Mouse (Mus musculus): ENCODE measurements around the gene Kri1.

DNA sequence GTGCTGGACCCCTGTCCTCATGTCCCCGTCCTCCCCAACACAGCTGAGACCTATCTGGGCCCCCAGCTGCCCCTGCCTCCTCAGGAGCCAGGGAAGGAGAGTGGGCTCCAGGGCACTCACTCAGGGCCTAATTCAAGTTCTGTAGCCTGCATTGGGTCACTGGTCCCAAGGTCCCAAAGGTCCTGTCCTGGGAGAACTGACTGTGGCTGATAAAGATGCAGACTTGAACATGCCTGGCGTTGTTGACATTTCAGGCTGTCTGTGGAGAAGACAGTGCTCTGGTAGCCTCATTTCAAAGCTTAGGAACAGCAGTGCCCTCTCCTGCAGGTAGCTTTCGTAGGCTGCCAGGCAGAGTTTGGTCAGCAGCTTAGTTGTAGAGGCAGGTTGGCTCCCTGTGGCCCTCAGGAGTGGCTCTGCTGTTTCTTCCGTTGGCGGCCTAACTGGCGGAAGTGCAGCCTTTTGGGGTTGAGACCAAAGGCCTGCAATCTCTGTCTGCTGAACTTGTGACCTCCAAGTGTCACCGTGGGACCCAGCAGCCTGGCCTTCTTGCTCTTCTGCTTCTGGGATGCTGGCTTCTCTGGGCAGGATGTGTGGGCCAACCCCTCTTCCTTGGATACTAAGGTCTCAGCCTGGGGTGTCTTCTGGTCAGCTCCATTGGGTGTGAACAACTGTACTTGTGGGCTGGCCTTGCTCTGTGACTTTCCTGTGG, 14.1 kb downstream of the Kri1 start:
- no peak for TF ChIP-seq ZNF384 (IDR thresholded peaks at IDR 0.05; ENCODE audit: low read depth, low read length)
- TF ChIP-seq MAFK (IDR thresholded peaks at IDR 0.05; ENCODE audit: insufficient read depth, low read depth, low read length) = no peak
- TF ChIP-seq CHD2 (IDR thresholded peaks at IDR 0.05; ENCODE audit: low read depth, low read length) = no peak
- no peak for TF ChIP-seq HCFC1 (IDR thresholded peaks at IDR 0.05; ENCODE audit: borderline replicate concordance, insufficient read depth, low read length)
